Comparison of ENCODE assay signal across 12 mouse cellular contexts in genomic region chr14:119215576-119216309, GRCm38 (mm10).
A peak's percentile ranks its signal among the peaks of the same experiment; 100 is the strongest.
DNase-seq lines count a peak whose midpoint lies in the region.
"Had no signal": no experiment of that assay in that cellular context is flagged by ENCODE, and none has a peak within 500 bp of the region (broad histone marks: within the 10 kb centered on the region; RNA-seq: fewer than 3 reads in every experiment).

No protein-coding gene starts in this region.

- intact Hi-C loops in heart, postnatal 25 days (cut with DNase I), result no loop called here
- intact Hi-C loops in heart, postnatal 14 days (cut with DNase I), result no loop called here

- peak; percentile 91 for DNase-seq in heart, adult 11 months
- no peak for DNase-seq in heart, postnatal 25 days (ENCODE audit: low spot score)
- peak; percentile 17 for DNase-seq in right cerebral cortex, postnatal 25 days
- DNase-seq in right cerebral cortex, postnatal 4 days, result no peak
- DNase-seq in heart, postnatal 14 days, result peak; percentile 3 to 16
- peak; percentile 42 for DNase-seq in telencephalon, adult 2 months (ENCODE audit: low read depth, low spot score)
- DNase-seq in urinary bladder, postnatal 10 days (ENCODE audit: low spot score), result no peak
- DNase-seq in spleen, postnatal 14 days (ENCODE audit: low spot score in 2 of 2), result no peak
- DNase-seq: adrenal gland, postnatal 25 days; cerebellum, postnatal 14 days; gastrocnemius, postnatal 10 days; kidney, postnatal 14 days had no signal

Comparison
In these comparisons a context has a peak if more than half of its experiments do, and no peak if none do; other contexts are left out.
1. DNase-seq: peak in heart, adult 11 months (single experiment), right cerebral cortex, postnatal 25 days (single experiment), heart, postnatal 14 days (2 of 2) and telencephalon, adult 2 months (single experiment); none in heart, postnatal 25 days (single experiment), right cerebral cortex, postnatal 4 days (single experiment), urinary bladder, postnatal 10 days (single experiment) and spleen, postnatal 14 days (0 of 2).